25 mouse cellular contexts compared by ENCODE assay signal in the genomic region with DNA sequence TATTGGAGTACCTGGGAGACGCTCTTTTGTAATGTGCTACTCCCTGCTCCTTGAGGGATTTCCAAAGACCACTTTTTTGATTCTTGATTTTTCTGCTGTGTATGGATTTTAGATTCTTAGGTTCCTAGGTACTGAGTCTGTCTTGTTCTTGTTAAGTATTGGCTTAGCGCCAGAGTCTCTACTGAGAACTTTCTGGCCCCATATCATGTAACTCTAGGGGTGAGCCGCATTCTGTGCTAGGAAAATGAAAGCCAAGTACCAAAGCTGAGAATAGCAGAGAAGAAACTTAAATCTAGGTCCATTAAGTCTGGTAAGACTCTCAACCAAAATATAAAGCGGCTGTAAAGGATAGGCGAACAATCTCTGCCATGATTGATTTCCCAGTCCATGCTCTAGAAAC. TPM values are rescaled to one million over a fixed set of nuclear protein-coding genes. Genes with fewer than 3 reads are reported as not detected.
"Had no signal": no experiment of that assay in that cellular context is flagged by ENCODE, and none has a peak within 500 bp of the region (broad histone marks: within the 10 kb centered on the region; RNA-seq: fewer than 3 reads in every experiment).

No protein-coding gene starts in this region.

- H3K27ac ChIP-seq: neural tube, embryonic 13.5 days; neural tube, embryonic 15.5 days had no signal

- H3K36me3 ChIP-seq: neural tube, embryonic 15.5 days had no signal

- DNase-seq: lung, adult 18-20 months; lung, embryonic 14.5 days; lung, postnatal 10 days; lung, postnatal 4 days; retina, postnatal 1 day; right cerebral cortex, adult 18-20 months; right cerebral cortex, postnatal 25 days; right cerebral cortex, postnatal 4 days; spleen, adult 18-20 months; thymus, adult 18-20 months; thymus, postnatal 14 days; thymus, postnatal 36 days had no signal

- H3K4me3 ChIP-seq: myocyte; neural tube, embryonic 13.5 days; neural tube, embryonic 15.5 days had no signal

- H3K9ac ChIP-seq: lung, embryonic 14.5 days; neural tube, embryonic 13.5 days; neural tube, embryonic 15.5 days had no signal

- H3K4me2 ChIP-seq: lung, embryonic 14.5 days; midbrain, embryonic 11.5 days; neural tube, embryonic 13.5 days; neural tube, embryonic 15.5 days had no signal

- H3K27me3 ChIP-seq: neural tube, embryonic 13.5 days; neural tube, embryonic 15.5 days had no signal

- H3K9me3 ChIP-seq: neural tube, embryonic 13.5 days; neural tube, embryonic 15.5 days had no signal

RNA-seq across cellular contexts. Expression of gene Dnah3, which starts 21.9 kb away (rescaled TPM):
- total RNA-seq: megakaryocyte, adult 5-6 weeks; megakaryocyte-erythroid progenitor cell, adult 5-6 weeks had no signal
- polyA plus RNA-seq: lung, embryonic 14.5 days; midbrain, embryonic 11.5 days; neural tube, embryonic 11.5 days; neural tube, embryonic 13.5 days; neural tube, embryonic 15.5 days; small intestine, adult 2 months; stomach, embryonic 16.5 days had no signal

RNA-seq across cellular contexts. Expression of gene Zp2, which starts 28.1 kb away (rescaled TPM):
- total RNA-seq: megakaryocyte, adult 5-6 weeks; megakaryocyte-erythroid progenitor cell, adult 5-6 weeks had no signal
- polyA plus RNA-seq: lung, embryonic 14.5 days; lung, embryonic 16.5 days; midbrain, embryonic 11.5 days; midbrain, embryonic 14.5 days; midbrain, embryonic 16.5 days; neural tube, embryonic 11.5 days; neural tube, embryonic 13.5 days; neural tube, embryonic 15.5 days; stomach, embryonic 14.5 days had no signal

RNA-seq across cellular contexts. Expression of gene Anks4b, which starts 56.7 kb away (rescaled TPM):
- total RNA-seq: megakaryocyte, adult 5-6 weeks; megakaryocyte-erythroid progenitor cell, adult 5-6 weeks had no signal
- polyA plus RNA-seq: lung, embryonic 14.5 days; lung, embryonic 16.5 days; midbrain, embryonic 11.5 days; midbrain, embryonic 14.5 days; midbrain, embryonic 16.5 days; myocyte; neural tube, embryonic 11.5 days; neural tube, embryonic 13.5 days; neural tube, embryonic 15.5 days; stomach, embryonic 14.5 days had no signal
